Mouse (Mus musculus) inflammation-experienced regulatory T-cells, adult 6 months (primary cell): ENCODE measurements around the gene Lrrc8d. TPM values are rescaled to one million over a fixed set of nuclear protein-coding genes. Genes with fewer than 3 reads are reported as not detected.
A peak's percentile ranks its signal among the peaks of the same experiment; 100 is the strongest.

Experiments used
- ATAC-seq: one replicate; pipeline ENCODE4 v1.8.0; 2017
- polyA plus RNA-seq, 3 experiments: library from polyadenylated mRNA; unstranded; fragments of 100-300 nt; shearing (Covaris generic); gene quantifications; one replicate each; pipeline ENCODE4 v1.2.1; 2017

The Lrrc8d gene
- polyA plus RNA-seq, 3 experiments from 2014 or later, result 11.8 to 28.4 (median 26.5) TPM

- ATAC-seq, result no peak
Measured at GRCm38 (mm10) chr5:105777645-105778044, 77.9 kb downstream of the Lrrc8d start.

- no peak for ATAC-seq
Measured at GRCm38 (mm10) chr5:105778189-105778588, 78.4 kb downstream of the Lrrc8d start.

- ATAC-seq, result no peak
Measured at GRCm38 (mm10) chr5:105778723-105779122, 79.0 kb downstream of the Lrrc8d start.

GRCm38 (mm10) chr5:105779331-105779730, 79.6 kb downstream of the Lrrc8d start:
- no peak for ATAC-seq

GRCm38 (mm10) chr5:105783848-105784247, 84.1 kb downstream of the Lrrc8d start:
- no peak for ATAC-seq

GRCm38 (mm10) chr5:105784724-105785123, 85.0 kb downstream of the Lrrc8d start:
- no peak for ATAC-seq

GRCm38 (mm10) chr5:105787577-105787976, 87.8 kb downstream of the Lrrc8d start:
- no peak for ATAC-seq

GRCm38 (mm10) chr5:105789801-105790200, 90.0 kb downstream of the Lrrc8d start:
- no peak for ATAC-seq

- no peak for ATAC-seq
Measured at GRCm38 (mm10) chr5:105792331-105792801, 92.6 kb downstream of the Lrrc8d start.

GRCm38 (mm10) chr5:105792853-105793547, 93.2 kb downstream of the Lrrc8d start:
- ATAC-seq, result no peak

- ATAC-seq, result no peak
Measured at GRCm38 (mm10) chr5:105793548-105793940, 93.8 kb downstream of the Lrrc8d start.

- ATAC-seq, result peak; percentile 83
Measured at GRCm38 (mm10) chr5:105798421-105798820, 98.7 kb downstream of the Lrrc8d start.

GRCm38 (mm10) chr5:105799850-105800635, 100.3 kb downstream of the Lrrc8d start:
- no peak for ATAC-seq

- no peak for ATAC-seq
Measured at GRCm38 (mm10) chr5:105801031-105801529, 101.3 kb downstream of the Lrrc8d start.

- ATAC-seq, result no peak
Measured at GRCm38 (mm10) chr5:105805955-105806354, 106.2 kb downstream of the Lrrc8d start.

GRCm38 (mm10) chr5:105807461-105807860, 107.7 kb downstream of the Lrrc8d start:
- ATAC-seq, result no peak

GRCm38 (mm10) chr5:105809056-105809455, 109.3 kb downstream of the Lrrc8d start:
- no peak for ATAC-seq

GRCm38 (mm10) chr5:105813036-105813435, 113.3 kb downstream of the Lrrc8d start:
- no peak for ATAC-seq

- ATAC-seq, result no peak
Measured at GRCm38 (mm10) chr5:105813974-105814373, 114.2 kb downstream of the Lrrc8d start.

- ATAC-seq, result no peak
Measured at GRCm38 (mm10) chr5:105816118-105816517, 116.3 kb downstream of the Lrrc8d start.

- no peak for ATAC-seq
Measured at GRCm38 (mm10) chr5:105817248-105817976, 117.6 kb downstream of the Lrrc8d start.

- no peak for ATAC-seq
Measured at GRCm38 (mm10) chr5:105818411-105818810, 118.6 kb downstream of the Lrrc8d start.

GRCm38 (mm10) chr5:105821390-105821789, 121.6 kb downstream of the Lrrc8d start:
- no peak for ATAC-seq
